Mouse (Mus musculus) stomach, embryonic 15.5 days (tissue): ENCODE data around the gene Gm45234. TPM values are rescaled to one million over a fixed set of nuclear protein-coding genes. Genes with fewer than 3 reads are reported as not detected.

Source experiments
- ATAC-seq: fragments of 200-750 bp; cut with Nextera tagmentation; 2 replicates; pipeline ENCODE4 v1.8.0; 2017; ENCODE audit warnings: low read depth, moderate number of reproducible peaks, moderate TSS enrichment; ENCODE audit not compliant: insufficient read depth, low FRiP score
- H3K27ac ChIP-seq: fragments of 300-500 bp; sonication (generic); 2 replicates; pipeline ENCODE4 v1.5.1; 2015; ENCODE audit warnings: mild to moderate bottlenecking, inconsistent platforms
- H3K27me3 ChIP-seq: fragments of 300-500 bp; sonication (generic); replicated peaks from 2 replicates; pipeline ENCODE4 v1.6.1; 2015; ENCODE audit warnings: inconsistent platforms
- H3K36me3 ChIP-seq: fragments of 300-500 bp; sonication (generic); 2 replicates; pipeline ENCODE4 v1.6.1; 2015; ENCODE audit warnings: inconsistent platforms
- H3K4me1 ChIP-seq: fragments of 300-500 bp; sonication (generic); 2 replicates; pipeline ENCODE4 v1.6.1; 2015; ENCODE audit warnings: inconsistent platforms
- H3K4me2 ChIP-seq: fragments of 300-500 bp; sonication (generic); 2 replicates; pipeline ENCODE4 v1.6.1; 2015; ENCODE audit warnings: mild to moderate bottlenecking, inconsistent platforms
- H3K4me3 ChIP-seq: fragments of 300-500 bp; sonication (generic); replicated peaks from 2 replicates; pipeline ENCODE4 v1.5.1; 2015; ENCODE audit warnings: inconsistent platforms
- H3K9ac ChIP-seq: fragments of 300-500 bp; sonication (generic); 2 replicates; pipeline ENCODE4 v1.6.1; 2015; ENCODE audit warnings: inconsistent platforms
- H3K9me3 ChIP-seq: fragments of 300-500 bp; sonication (generic); 2 replicates; pipeline ENCODE4 v1.6.1; 2016; ENCODE audit warnings: inconsistent platforms
- WGBS: fragments of 180-500 bp; shearing (Covaris S2); methylation state at CpG from one replicate; pipeline ENCODE4 v1.1.7; 2015; 5-methylcytosine and 5-hydroxymethylcytosine counted together
- polyA plus RNA-seq: library from polyadenylated mRNA; unstranded; fragments of >200 nt; fragmentation: Nextera tagmentation; extraction: Ambion mirVana; gene quantifications from 2 replicates; pipeline ENCODE4 v1.2.1, GENCODE M21; 2015

The Gm45234 gene
- polyA plus RNA-seq, 1 experiment from 2014 or later: not detected

- Histone ChIP-seq H3K36me3 (no peaks in the 10 kb centered on the region), H3K27me3 (peaks cover 6% of the 10 kb centered on the region; the same call in 1 of the 2 replicates), H3K4me2 (peak overlapping the region; percentile 40), H3K9ac (no peak overlapping the region), H3K4me3 (peak overlapping the region; percentile 23), H3K9me3 (no peaks in the 10 kb centered on the region), H3K4me1 (peaks cover 9% of the 10 kb centered on the region), H3K27ac (no peak overlapping the region)
- WGBS: 23% methylated on average over 6 of the region's 6 CpGs
- no peak for ATAC-seq
Measured at GRCm38 (mm10) chr6:124782436-124782835, 26.6 kb upstream of the Gm45234 start.

DNA sequence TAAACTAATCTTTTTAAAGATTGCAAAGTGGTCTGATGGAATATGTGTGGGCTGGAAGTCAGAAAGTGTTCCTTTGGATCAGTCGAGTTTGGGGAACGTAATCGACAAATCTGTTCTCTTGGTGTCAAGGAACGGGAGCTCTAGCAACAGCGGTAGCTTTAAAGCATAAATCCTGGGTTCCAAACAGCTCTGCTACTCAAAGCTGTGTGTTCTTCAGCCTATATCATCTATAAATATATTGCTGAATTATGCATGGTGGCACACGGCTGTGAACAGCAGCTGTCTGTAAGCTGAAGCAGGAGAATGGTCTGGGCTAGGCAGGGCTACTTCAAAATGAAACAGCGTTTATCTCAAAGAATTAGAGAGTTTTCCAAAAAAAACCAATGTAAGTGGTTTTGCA, 25.1 kb upstream of the Gm45234 start:
- Histone ChIP-seq H3K27me3 (peaks cover 6% of the 10 kb centered on the region; the same call in 1 of the 2 replicates), H3K4me1 (peaks cover 9% of the 10 kb centered on the region), H3K36me3 (no peaks in the 10 kb centered on the region), H3K4me3 (no peak overlapping the region), H3K27ac (no peak overlapping the region), H3K9ac (no peak overlapping the region), H3K9me3 (no peaks in the 10 kb centered on the region), H3K4me2 (no peak overlapping the region)
- no peak for ATAC-seq
- WGBS: 82% methylated on average over 7 of the region's 7 CpGs

- peaks cover 6% of the 10 kb centered on the region; the same call in 1 of the 2 replicates for H3K27me3 ChIP-seq
- no peaks in the 10 kb centered on the region for H3K9me3 ChIP-seq
- peak overlapping the region; percentile 70 for H3K4me2 ChIP-seq
- no peak overlapping the region for H3K9ac ChIP-seq
- H3K4me1 ChIP-seq: peaks cover 9% of the 10 kb centered on the region
- WGBS: 8% methylated on average over 10 of the region's 10 CpGs
- no peak overlapping the region for H3K27ac ChIP-seq
- H3K36me3 ChIP-seq: no peaks in the 10 kb centered on the region
- no peak for ATAC-seq
- H3K4me3 ChIP-seq: peak overlapping the region; percentile 33
Measured at GRCm38 (mm10) chr6:124779984-124780416, 24.2 kb upstream of the Gm45234 start.

DNA sequence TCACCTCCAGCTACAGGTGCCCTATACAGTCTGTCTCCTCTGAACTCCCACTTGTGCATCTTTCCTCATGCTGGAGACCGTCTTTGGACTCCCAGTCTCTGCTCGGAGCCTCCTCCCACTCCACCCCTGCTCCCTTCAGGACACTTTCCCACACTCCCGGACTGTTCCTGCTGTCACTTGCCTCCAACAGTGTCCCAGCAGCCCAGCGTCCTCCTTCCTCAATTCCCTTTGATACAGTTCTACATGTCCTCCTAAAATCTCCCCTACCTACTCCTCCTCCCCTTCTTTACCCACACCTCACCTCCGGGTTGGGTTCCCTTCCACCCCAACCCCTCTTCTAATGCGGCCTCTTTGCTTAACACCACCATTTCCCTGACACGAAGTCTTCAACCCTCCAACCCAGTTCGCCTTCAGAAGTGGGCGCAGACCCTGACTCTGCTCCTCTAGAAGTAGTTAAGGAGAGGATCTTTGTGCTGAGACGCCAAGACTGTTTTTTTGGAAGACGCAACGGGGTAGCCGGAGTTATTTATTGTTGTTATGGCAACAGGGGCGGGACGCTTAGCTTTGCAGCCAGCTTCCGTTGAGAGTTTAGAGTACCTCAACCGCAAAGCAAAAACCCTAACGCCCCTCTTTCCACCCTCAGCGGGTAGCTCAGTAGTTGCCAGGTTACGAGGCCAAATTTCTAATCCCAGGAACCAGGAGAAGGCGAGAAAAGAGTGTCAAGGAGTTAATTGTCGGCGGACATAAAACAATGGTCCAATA, 23.6 kb upstream of the Gm45234 start, which contains the start of gene Lrrc23:
Gene Lrrc23, minus strand, starts transcription at position 506 of the 762 bp plus-strand sequence.
- Histone ChIP-seq H3K9ac (0 out of 2 replicates have a peak within 1 kb of the TSS, but pooled peaks have one; percentile 4), H3K9me3 (no peaks in the 10 kb centered on the region), H3K4me3 (peak within 1 kb of the TSS; percentile 33), H3K4me2 (peak within 1 kb of the TSS; percentile 70), H3K27ac (no peak within 1 kb of the TSS), H3K4me1 (peaks cover 9% of the 10 kb centered on the region), H3K27me3 (peaks cover 6% of the 10 kb centered on the region; the same call in 1 of the 2 replicates), H3K36me3 (no peaks in the 10 kb centered on the region)
- WGBS: 3% methylated on average over 23 of the region's 23 CpGs
- no peak for ATAC-seq

DNA sequence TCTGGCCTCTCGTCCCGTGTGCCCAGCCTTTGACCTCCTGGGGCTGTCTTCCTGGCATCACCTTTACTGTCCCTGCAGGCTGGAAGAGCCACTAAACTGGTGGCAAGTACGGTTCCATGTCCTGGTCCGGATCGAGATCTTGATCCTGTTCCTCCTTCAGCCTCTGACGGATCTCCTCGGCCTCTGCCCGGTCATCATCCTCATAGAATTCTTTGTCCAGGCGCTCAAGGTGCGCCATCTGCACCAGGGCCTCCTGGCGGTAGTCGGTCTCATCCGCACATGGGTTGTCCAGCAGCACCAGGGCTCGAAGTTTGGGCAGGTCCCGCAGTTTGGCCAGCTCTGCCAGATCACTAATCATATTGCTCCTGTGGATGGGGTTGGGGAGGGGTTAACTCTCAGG, 14.7 kb upstream of the Gm45234 start:
- 84% methylated on average over 15 of the region's 15 CpGs for WGBS
- H3K9ac ChIP-seq: no peak overlapping the region
- H3K4me1 ChIP-seq: peaks cover 18% of the 10 kb centered on the region
- H3K27me3 ChIP-seq: peaks cover 7% of the 10 kb centered on the region; the same call in 1 of the 2 replicates
- no peaks in the 10 kb centered on the region for H3K9me3 ChIP-seq
- no peak overlapping the region for H3K4me2 ChIP-seq
- no peak for ATAC-seq
- H3K27ac ChIP-seq: no peak overlapping the region
- H3K36me3 ChIP-seq: no peaks in the 10 kb centered on the region
- H3K4me3 ChIP-seq: no peak overlapping the region

- H3K4me2 ChIP-seq: peak overlapping the region; percentile 95
- no peak for ATAC-seq
- no peaks in the 10 kb centered on the region for H3K36me3 ChIP-seq
- 51% methylated on average over 7 of the region's 7 CpGs for WGBS
- peak overlapping the region; percentile 56; the same call in 1 of the 2 replicates for H3K4me3 ChIP-seq
- peaks cover 18% of the 10 kb centered on the region for H3K4me1 ChIP-seq
- H3K9ac ChIP-seq: no peak overlapping the region
- H3K27ac ChIP-seq: no peak overlapping the region
- peaks cover 7% of the 10 kb centered on the region; the same call in 1 of the 2 replicates for H3K27me3 ChIP-seq
- H3K9me3 ChIP-seq: no peaks in the 10 kb centered on the region
Measured at GRCm38 (mm10) chr6:124770013-124770412, 14.2 kb upstream of the Gm45234 start.

- Histone ChIP-seq H3K9me3 (no peaks in the 10 kb centered on the region), H3K4me1 (peaks cover 18% of the 10 kb centered on the region), H3K36me3 (no peaks in the 10 kb centered on the region), H3K27ac (no peak within 1 kb of the TSS), H3K27me3 (peaks cover 7% of the 10 kb centered on the region; the same call in 1 of the 2 replicates), H3K9ac (peak within 1 kb of the TSS; percentile 43), H3K4me3 (peak within 1 kb of the TSS; percentile 56), H3K4me2 (peak within 1 kb of the TSS; percentile 95)
- 1% methylated on average over 52 of the region's 54 CpGs for WGBS
- ATAC-seq: peak; percentile 67; the same call in 1 of the 2 replicates
Measured at GRCm38 (mm10) chr6:124769101-124769765, 13.4 kb upstream of the Gm45234 start, which contains the start of gene Eno2. Gene Eno2, minus strand, starts transcription at chr6:124769673.

DNA sequence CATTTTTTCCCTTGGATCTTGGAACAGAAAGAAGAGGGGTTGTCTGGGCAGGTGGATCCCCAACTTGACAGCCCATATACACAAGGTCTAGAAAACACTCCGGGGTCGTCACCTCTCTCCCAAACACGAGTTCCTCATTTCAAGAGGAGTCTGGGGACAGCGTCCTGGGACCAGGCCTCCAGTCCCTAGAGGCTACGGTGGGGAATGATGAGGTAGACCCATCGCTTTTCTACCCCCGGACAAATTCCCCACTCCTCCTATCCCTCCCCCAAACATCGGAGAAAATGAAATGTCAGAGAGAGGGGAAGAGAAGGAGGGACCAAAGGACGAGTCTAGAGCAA, 12.9 kb upstream of the Gm45234 start:
- Histone ChIP-seq H3K9ac (no peak overlapping the region), H3K4me2 (peak overlapping the region; percentile 95), H3K4me1 (peaks cover 18% of the 10 kb centered on the region), H3K27me3 (peaks cover 7% of the 10 kb centered on the region; the same call in 1 of the 2 replicates), H3K4me3 (peak overlapping the region; percentile 56), H3K27ac (no peak overlapping the region), H3K36me3 (no peaks in the 10 kb centered on the region), H3K9me3 (no peaks in the 10 kb centered on the region)
- WGBS: 7% methylated on average over 9 of the region's 9 CpGs
- no peak for ATAC-seq

DNA sequence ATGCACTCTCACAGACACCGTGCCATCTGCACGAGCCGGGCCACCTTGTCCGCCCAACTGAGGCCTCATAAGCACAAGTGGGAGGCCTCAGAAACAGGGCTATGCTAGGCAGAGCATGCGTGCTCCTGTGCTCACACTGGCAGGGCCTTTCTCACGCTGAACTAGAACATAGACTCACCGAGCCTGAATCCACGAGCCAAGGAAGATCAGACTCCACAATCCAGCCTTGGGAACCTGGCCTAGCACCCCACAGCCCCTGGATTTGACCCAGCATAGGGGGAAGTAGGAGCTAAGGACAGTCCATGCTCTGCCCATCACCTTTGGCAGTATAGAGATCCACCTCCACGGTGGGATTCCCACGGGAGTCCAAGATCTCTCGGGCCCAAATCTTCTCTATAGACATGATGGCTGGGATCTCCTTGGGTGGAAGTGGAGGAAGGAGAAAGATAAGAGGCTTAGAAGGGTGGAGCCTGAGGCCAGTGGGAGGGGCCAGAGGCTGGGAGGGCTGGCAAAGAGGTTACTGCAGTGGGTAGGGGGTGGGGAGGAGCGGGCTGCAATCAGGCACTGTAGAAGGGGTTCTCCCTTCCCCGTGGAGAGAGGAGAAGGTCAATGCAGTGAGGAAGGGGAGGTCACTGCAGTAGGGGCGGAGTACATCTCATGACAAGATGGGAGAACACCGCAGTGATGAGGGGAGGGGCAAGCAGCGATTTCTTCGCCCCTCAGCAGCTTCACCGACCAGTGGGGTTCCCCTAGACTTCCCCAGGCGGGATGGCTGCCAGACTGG, 12.3 kb upstream of the Gm45234 start:
- no peak overlapping the region for H3K9ac ChIP-seq
- H3K27ac ChIP-seq: no peak overlapping the region
- WGBS: 37% methylated on average over 19 of the region's 19 CpGs
- H3K9me3 ChIP-seq: no peaks in the 10 kb centered on the region
- ATAC-seq: 0 out of 2 replicates have a peak, but pooled peaks have one; percentile 33
- peak overlapping the region; percentile 56; the same call in 1 of the 2 replicates for H3K4me3 ChIP-seq
- peaks cover 18% of the 10 kb centered on the region for H3K4me1 ChIP-seq
- H3K36me3 ChIP-seq: no peaks in the 10 kb centered on the region
- peaks cover 7% of the 10 kb centered on the region; the same call in 1 of the 2 replicates for H3K27me3 ChIP-seq
- peak overlapping the region; percentile 95 for H3K4me2 ChIP-seq

- ATAC-seq: no peak
- WGBS: 59% methylated on average over 4 of the region's 4 CpGs
- Histone ChIP-seq H3K4me3 (no peak overlapping the region), H3K27me3 (peaks cover 7% of the 10 kb centered on the region; the same call in 1 of the 2 replicates), H3K9ac (no peak overlapping the region), H3K4me1 (peaks cover 18% of the 10 kb centered on the region), H3K4me2 (no peak overlapping the region), H3K36me3 (no peaks in the 10 kb centered on the region), H3K9me3 (no peaks in the 10 kb centered on the region), H3K27ac (no peak overlapping the region)
Measured at GRCm38 (mm10) chr6:124767536-124767919, 11.7 kb upstream of the Gm45234 start.

GRCm38 (mm10) chr6:124765951-124766350, 10.1 kb upstream of the Gm45234 start:
- peaks cover 18% of the 10 kb centered on the region for H3K4me1 ChIP-seq
- 86% methylated on average over 7 of the region's 7 CpGs for WGBS

More at GRCm38 (mm10) chr6:124765951-124766350, 10.1 kb upstream of the Gm45234 start:
- Histone ChIP-seq H3K9ac (no peak overlapping the region), H3K27me3 (peaks cover 7% of the 10 kb centered on the region; the same call in 1 of the 2 replicates), H3K36me3 (no peaks in the 10 kb centered on the region), H3K27ac (no peak overlapping the region), H3K9me3 (no peaks in the 10 kb centered on the region), H3K4me3 (no peak overlapping the region), H3K4me2 (no peak overlapping the region)
- no peak for ATAC-seq
